Mouse (Mus musculus): Measurements from ENCODE around the gene Kcnn1. TPM values are rescaled to one million over a fixed set of nuclear protein-coding genes. Genes with fewer than 3 reads are reported as not detected.
A peak's percentile ranks its signal among the peaks of the same experiment; 100 is the strongest.

Gene Kcnn1
- polyA plus RNA-seq, 1 experiment from 2014 or later = 2.9 TPM

- WGBS = 89% methylated on average over 5 of the region's 5 CpGs
- Histone ChIP-seq H3K4me3 (ENCODE audit: low read depth, low read length) (no peak overlapping the region), H3K4me1 (ENCODE audit: control insufficient read depth, insufficient read depth, low read length) (0 out of 2 replicates have a peak, but pooled peaks cover 5% of the 10 kb centered on the region), H3K27ac (replicated peaks; ENCODE audit: low read depth, low read length) (no peak overlapping the region), H3K36me3 (ENCODE audit: control insufficient read depth, insufficient read depth, low read length) (peaks cover 27% of the 10 kb centered on the region), H3K27me3 (replicated peaks; ENCODE audit: control insufficient read depth, insufficient read depth, low read length) (peaks cover 41% of the 10 kb centered on the region), H3K9ac (ENCODE audit: low read depth, low read length) (no peak overlapping the region), H3K4me2 (ENCODE audit: low read depth, low read length) (no peak overlapping the region), H3K9me3 (ENCODE audit: control insufficient read depth, low read length) (no peaks in the 10 kb centered on the region)
- no peak for ATAC-seq (ENCODE audit: low read depth)
- DNase-seq (ENCODE audit: low spot score) = no peak
Observed at GRCm38 (mm10) chr8:70890656-70891055, 27.6 kb upstream of the Kcnn1 start.

DNA sequence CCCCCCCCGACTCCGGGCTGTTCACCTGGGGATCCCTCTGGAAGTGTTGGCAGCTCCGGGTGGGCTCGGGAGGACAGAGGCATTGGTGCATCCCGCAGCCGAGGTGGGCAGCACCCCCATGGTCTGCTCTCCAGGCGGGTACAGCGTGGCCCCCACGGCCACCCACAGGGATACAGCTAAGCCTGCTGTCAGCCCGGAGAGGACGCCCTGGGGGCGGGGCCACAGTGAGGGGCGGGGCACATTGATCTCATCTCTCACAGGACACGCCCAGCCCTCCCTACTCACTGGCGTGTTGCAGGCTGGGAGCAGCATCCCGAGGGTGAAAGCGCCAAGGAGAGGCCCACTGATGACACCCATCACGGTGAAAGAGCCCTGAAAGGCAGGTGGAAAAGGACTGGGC lies 24.6 kb upstream of the Kcnn1 start:
- DNase-seq (ENCODE audit: low spot score) (peak; percentile 39), ATAC-seq (ENCODE audit: low read depth) (no peak)
- Histone ChIP-seq H3K4me3 (ENCODE audit: low read depth, low read length) (no peak overlapping the region), H3K9ac (ENCODE audit: low read depth, low read length) (no peak overlapping the region), H3K27ac (replicated peaks; ENCODE audit: low read depth, low read length) (no peak overlapping the region), H3K36me3 (ENCODE audit: control insufficient read depth, insufficient read depth, low read length) (no peaks in the 10 kb centered on the region), H3K9me3 (ENCODE audit: control insufficient read depth, low read length) (no peaks in the 10 kb centered on the region), H3K4me2 (ENCODE audit: low read depth, low read length) (no peak overlapping the region), H3K27me3 (replicated peaks; ENCODE audit: control insufficient read depth, insufficient read depth, low read length) (peaks cover 25% of the 10 kb centered on the region), H3K4me1 (ENCODE audit: control insufficient read depth, insufficient read depth, low read length) (0 out of 2 replicates have a peak, but pooled peaks cover 5% of the 10 kb centered on the region)
- WGBS = 0% methylated on average over 6 of the region's 18 CpGs

- Histone ChIP-seq H3K27me3 (replicated peaks; ENCODE audit: control insufficient read depth, insufficient read depth, low read length) (peaks cover 4% of the 10 kb centered on the region; the same call in 1 of the 2 replicates), H3K4me3 (ENCODE audit: low read depth, low read length) (no peak overlapping the region), H3K4me1 (ENCODE audit: control insufficient read depth, insufficient read depth, low read length) (peaks cover 1% of the 10 kb centered on the region; the same call in 1 of the 2 replicates), H3K4me2 (ENCODE audit: low read depth, low read length) (no peak overlapping the region), H3K36me3 (ENCODE audit: control insufficient read depth, insufficient read depth, low read length) (no peaks in the 10 kb centered on the region), H3K27ac (replicated peaks; ENCODE audit: low read depth, low read length) (no peak overlapping the region), H3K9ac (ENCODE audit: low read depth, low read length) (no peak overlapping the region), H3K9me3 (ENCODE audit: control insufficient read depth, low read length) (no peaks in the 10 kb centered on the region)
- ATAC-seq (ENCODE audit: low read depth) (no peak), DNase-seq (ENCODE audit: low spot score) (peak; percentile 42)
- WGBS = 13% methylated on average over 12 of the region's 12 CpGs
Observed at GRCm38 (mm10) chr8:70885612-70886011, 22.6 kb upstream of the Kcnn1 start.

DNA sequence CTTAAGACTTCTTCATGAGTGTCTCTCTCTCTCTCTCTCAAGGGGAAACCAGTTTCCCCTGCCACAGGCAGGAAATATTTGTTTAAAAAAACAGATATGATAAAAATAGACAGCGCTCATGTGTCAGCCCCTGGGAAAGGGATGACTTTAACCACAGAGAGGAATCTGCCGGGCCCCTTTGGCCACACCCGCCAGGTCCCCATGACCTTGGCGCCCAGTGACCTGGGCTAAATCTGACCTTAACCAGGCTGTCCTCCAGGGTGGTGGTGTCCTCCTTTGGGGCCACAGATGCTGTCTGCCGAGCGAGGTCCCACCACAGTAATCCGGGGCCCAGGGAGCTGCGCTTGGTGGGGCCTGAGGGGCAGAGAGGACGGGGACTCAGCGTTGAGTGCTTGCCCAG lies 21.6 kb upstream of the Kcnn1 start:
- no peak overlapping the region for H3K27ac ChIP-seq (replicated peaks; ENCODE audit: low read depth, low read length)
- H3K36me3 ChIP-seq (ENCODE audit: control insufficient read depth, insufficient read depth, low read length) = no peaks in the 10 kb centered on the region
- no peak for DNase-seq (ENCODE audit: low spot score)
- no peak overlapping the region for H3K9ac ChIP-seq (ENCODE audit: low read depth, low read length)
- H3K4me2 ChIP-seq (ENCODE audit: low read depth, low read length) = no peak overlapping the region
- H3K4me1 ChIP-seq (ENCODE audit: control insufficient read depth, insufficient read depth, low read length) = peaks cover 7% of the 10 kb centered on the region; the same call in 1 of the 2 replicates
- no peaks in the 10 kb centered on the region for H3K27me3 ChIP-seq (replicated peaks; ENCODE audit: control insufficient read depth, insufficient read depth, low read length)
- H3K9me3 ChIP-seq (ENCODE audit: control insufficient read depth, low read length) = no peaks in the 10 kb centered on the region
- H3K4me3 ChIP-seq (ENCODE audit: low read depth, low read length) = no peak overlapping the region
- 89% methylated on average over 10 of the region's 10 CpGs for WGBS
- ATAC-seq (ENCODE audit: low read depth) = no peak

DNA sequence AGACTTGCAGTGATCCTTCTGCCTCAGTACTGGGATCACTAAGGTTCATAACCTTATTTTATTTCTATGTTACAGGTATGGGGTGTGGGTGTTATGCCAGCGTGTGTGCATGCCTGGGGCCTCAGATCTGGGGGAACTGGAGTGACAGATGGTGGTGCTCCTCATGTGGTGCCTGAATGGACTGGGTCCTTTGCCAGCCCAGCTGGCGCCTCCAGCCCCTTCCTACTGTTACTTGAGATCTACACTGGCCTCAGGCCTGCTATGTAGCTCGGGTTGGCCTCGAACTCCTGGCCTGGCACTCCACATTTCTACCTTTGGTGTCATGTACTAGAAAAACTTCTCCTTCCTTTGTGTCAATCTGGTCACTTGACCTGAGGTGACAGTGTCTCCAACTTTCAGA lies 21.1 kb upstream of the Kcnn1 start:
- no peak overlapping the region for H3K9ac ChIP-seq (ENCODE audit: low read depth, low read length)
- peaks cover 7% of the 10 kb centered on the region; the same call in 1 of the 2 replicates for H3K4me1 ChIP-seq (ENCODE audit: control insufficient read depth, insufficient read depth, low read length)
- no peak overlapping the region for H3K27ac ChIP-seq (replicated peaks; ENCODE audit: low read depth, low read length)
- H3K9me3 ChIP-seq (ENCODE audit: control insufficient read depth, low read length) = no peaks in the 10 kb centered on the region
- H3K27me3 ChIP-seq (replicated peaks; ENCODE audit: control insufficient read depth, insufficient read depth, low read length) = no peaks in the 10 kb centered on the region
- 81% methylated on average over 4 of the region's 4 CpGs for WGBS
- H3K4me2 ChIP-seq (ENCODE audit: low read depth, low read length) = no peak overlapping the region
- no peaks in the 10 kb centered on the region for H3K36me3 ChIP-seq (ENCODE audit: control insufficient read depth, insufficient read depth, low read length)
- ATAC-seq (ENCODE audit: low read depth) (no peak), DNase-seq (ENCODE audit: low spot score) (no peak)
- no peak overlapping the region for H3K4me3 ChIP-seq (ENCODE audit: low read depth, low read length)

DNA sequence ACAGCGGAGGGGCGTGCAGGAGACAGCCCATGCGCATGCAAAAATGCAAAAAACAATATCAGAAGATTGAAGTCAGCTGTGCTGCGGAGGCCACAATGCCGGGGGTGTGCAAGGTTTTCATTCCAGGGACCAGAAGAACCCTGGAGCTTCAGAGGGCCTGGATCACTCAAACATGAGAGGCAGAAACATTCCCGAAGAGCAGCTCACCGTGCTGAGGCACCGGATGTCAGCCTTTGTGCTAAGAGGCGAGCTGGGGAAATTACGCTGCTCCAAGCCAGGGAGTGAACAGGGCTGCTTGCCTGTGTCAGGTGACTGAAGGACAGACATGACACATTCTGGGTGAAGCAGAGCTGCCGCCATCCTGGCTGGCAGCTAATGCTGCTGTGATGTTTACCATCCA lies 17.5 kb upstream of the Kcnn1 start:
- Histone ChIP-seq H3K4me3 (ENCODE audit: low read depth, low read length) (no peak overlapping the region), H3K27ac (replicated peaks; ENCODE audit: low read depth, low read length) (peak overlapping the region; percentile 29; the same call in 1 of the 2 replicates), H3K27me3 (replicated peaks; ENCODE audit: control insufficient read depth, insufficient read depth, low read length) (no peaks in the 10 kb centered on the region), H3K9me3 (ENCODE audit: control insufficient read depth, low read length) (no peaks in the 10 kb centered on the region), H3K4me2 (ENCODE audit: low read depth, low read length) (no peak overlapping the region), H3K36me3 (ENCODE audit: control insufficient read depth, insufficient read depth, low read length) (no peaks in the 10 kb centered on the region), H3K9ac (ENCODE audit: low read depth, low read length) (peak overlapping the region; percentile 40; the same call in 1 of the 2 replicates), H3K4me1 (ENCODE audit: control insufficient read depth, insufficient read depth, low read length) (peaks cover 7% of the 10 kb centered on the region; the same call in 1 of the 2 replicates)
- ATAC-seq (ENCODE audit: low read depth) (0 out of 2 replicates have a peak, but pooled peaks have one; percentile 22), DNase-seq (ENCODE audit: low spot score) (peak; percentile 37)
- 16% methylated on average over 11 of the region's 11 CpGs for WGBS

DNA sequence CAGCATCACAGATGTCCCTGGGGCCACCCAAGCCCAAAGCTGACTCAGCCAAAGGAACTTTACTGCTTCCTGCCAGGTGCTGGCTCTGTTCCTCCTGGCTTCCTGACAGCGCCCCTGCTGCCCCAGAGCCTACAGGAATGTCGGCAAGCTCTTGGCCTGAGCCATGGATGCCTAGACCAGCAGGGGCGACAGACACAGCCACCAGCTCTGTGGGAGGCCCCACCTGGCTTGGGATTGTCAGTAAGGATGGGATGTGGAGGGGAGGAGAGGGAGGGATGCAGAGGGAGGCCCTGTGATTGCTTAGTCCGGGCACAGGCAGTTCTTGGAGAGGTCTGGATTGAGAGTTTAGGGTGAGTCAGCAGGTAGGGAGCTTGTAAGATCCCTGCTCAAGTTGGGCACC lies 17.1 kb upstream of the Kcnn1 start:
- peak overlapping the region; percentile 40 for H3K9ac ChIP-seq (ENCODE audit: low read depth, low read length)

DNA sequence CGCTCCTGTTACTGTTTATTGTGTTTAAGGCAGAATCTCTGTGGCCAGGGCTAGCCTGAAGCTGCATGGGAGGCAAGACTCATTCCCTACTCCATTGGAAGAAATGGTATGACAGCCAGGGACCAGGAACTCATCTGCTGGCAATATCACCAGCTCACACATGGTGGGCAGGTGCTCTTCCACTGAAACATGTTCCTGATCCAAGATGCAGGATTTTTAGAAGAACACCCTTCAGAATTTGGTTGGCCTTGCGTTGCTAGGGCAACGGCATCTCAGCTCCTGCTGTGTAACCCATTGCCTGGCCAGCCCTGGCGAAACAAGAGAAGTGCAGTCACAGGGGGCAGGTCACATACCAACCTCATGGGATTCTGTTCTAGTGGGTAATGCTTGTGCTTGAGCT lies 16.4 kb upstream of the Kcnn1 start:
- ATAC-seq (ENCODE audit: low read depth) = no peak
- Histone ChIP-seq H3K36me3 (ENCODE audit: control insufficient read depth, insufficient read depth, low read length) (no peaks in the 10 kb centered on the region), H3K4me3 (ENCODE audit: low read depth, low read length) (no peak overlapping the region), H3K27me3 (replicated peaks; ENCODE audit: control insufficient read depth, insufficient read depth, low read length) (no peaks in the 10 kb centered on the region), H3K9me3 (ENCODE audit: control insufficient read depth, low read length) (no peaks in the 10 kb centered on the region), H3K4me1 (ENCODE audit: control insufficient read depth, insufficient read depth, low read length) (peaks cover 7% of the 10 kb centered on the region; the same call in 1 of the 2 replicates), H3K4me2 (ENCODE audit: low read depth, low read length) (no peak overlapping the region), H3K9ac (ENCODE audit: low read depth, low read length) (no peak overlapping the region), H3K27ac (replicated peaks; ENCODE audit: low read depth, low read length) (0 out of 2 replicates have a peak overlapping the region, but pooled peaks have one; percentile 21)
- DNase-seq (ENCODE audit: low spot score) = no peak
- 47% methylated on average over 4 of the region's 4 CpGs for WGBS

More for the DNA sequence above, 17.1 kb upstream of the Kcnn1 start:
- WGBS = 9% methylated on average over 4 of the region's 4 CpGs
- Histone ChIP-seq H3K4me3 (ENCODE audit: low read depth, low read length) (no peak overlapping the region), H3K36me3 (ENCODE audit: control insufficient read depth, insufficient read depth, low read length) (no peaks in the 10 kb centered on the region), H3K27me3 (replicated peaks; ENCODE audit: control insufficient read depth, insufficient read depth, low read length) (no peaks in the 10 kb centered on the region), H3K4me1 (ENCODE audit: control insufficient read depth, insufficient read depth, low read length) (peaks cover 7% of the 10 kb centered on the region; the same call in 1 of the 2 replicates), H3K9me3 (ENCODE audit: control insufficient read depth, low read length) (no peaks in the 10 kb centered on the region), H3K27ac (replicated peaks; ENCODE audit: low read depth, low read length) (0 out of 2 replicates have a peak overlapping the region, but pooled peaks have one; percentile 21), H3K4me2 (ENCODE audit: low read depth, low read length) (no peak overlapping the region)
- DNase-seq (ENCODE audit: low spot score) = peak; percentile 35
- peak; percentile 48 for ATAC-seq (ENCODE audit: low read depth)

- H3K4me3 ChIP-seq (ENCODE audit: low read depth, low read length) = no peak overlapping the region
- peaks cover 7% of the 10 kb centered on the region; the same call in 1 of the 2 replicates for H3K4me1 ChIP-seq (ENCODE audit: control insufficient read depth, insufficient read depth, low read length)
- no peak overlapping the region for H3K27ac ChIP-seq (replicated peaks; ENCODE audit: low read depth, low read length)
- 54% methylated on average over 2 of the region's 2 CpGs for WGBS
- no peak overlapping the region for H3K4me2 ChIP-seq (ENCODE audit: low read depth, low read length)
- H3K9me3 ChIP-seq (ENCODE audit: control insufficient read depth, low read length) = no peaks in the 10 kb centered on the region
- H3K9ac ChIP-seq (ENCODE audit: low read depth, low read length) = no peak overlapping the region
- ATAC-seq (ENCODE audit: low read depth) (no peak), DNase-seq (ENCODE audit: low spot score) (no peak)
- no peaks in the 10 kb centered on the region for H3K27me3 ChIP-seq (replicated peaks; ENCODE audit: control insufficient read depth, insufficient read depth, low read length)
- no peaks in the 10 kb centered on the region for H3K36me3 ChIP-seq (ENCODE audit: control insufficient read depth, insufficient read depth, low read length)
Observed at GRCm38 (mm10) chr8:70878178-70878577, 15.1 kb upstream of the Kcnn1 start.

Measured in embryonic facial prominence, embryonic 14.5 days (tissue).